Mouse (Mus musculus) liver, adult (tissue): ENCODE results near the gene Dazap1.
A peak's percentile ranks its signal among the peaks of the same experiment; 100 is the strongest.

Experiments used
- GATA4 ChIP-seq: IDR thresholded peaks from 2 replicates; pipeline ENCODE4 v1.6.1; 2014; ENCODE audit warnings: mild to moderate bottlenecking, low read length; ENCODE audit not compliant: insufficient replicate concordance

Gene Dazap1

GRCm38 (mm10) chr10:80299824-80300223, 38.5 kb downstream of the Dazap1 start:
- no peak for TF ChIP-seq GATA4

GRCm38 (mm10) chr10:80300672-80301181, 39.4 kb downstream of the Dazap1 start:
- TF ChIP-seq GATA4: no peak

- TF ChIP-seq GATA4: no peak
Observed at GRCm38 (mm10) chr10:80301256-80302081, 40.2 kb downstream of the Dazap1 start.

GRCm38 (mm10) chr10:80302082-80302355, 40.7 kb downstream of the Dazap1 start:
- TF ChIP-seq GATA4: no peak

- no peak for TF ChIP-seq GATA4
Observed at GRCm38 (mm10) chr10:80302471-80302881, 41.2 kb downstream of the Dazap1 start.

- TF ChIP-seq GATA4: no peak
Observed at GRCm38 (mm10) chr10:80304458-80304857, 43.2 kb downstream of the Dazap1 start.

- no peak for TF ChIP-seq GATA4
Observed at GRCm38 (mm10) chr10:80304862-80305261, 43.6 kb downstream of the Dazap1 start.

GRCm38 (mm10) chr10:80311560-80311959, 50.3 kb downstream of the Dazap1 start:
- TF ChIP-seq GATA4: no peak

GRCm38 (mm10) chr10:80312586-80313504, 51.6 kb downstream of the Dazap1 start:
- no peak for TF ChIP-seq GATA4

- TF ChIP-seq GATA4: no peak
Observed at GRCm38 (mm10) chr10:80313627-80314201, 52.4 kb downstream of the Dazap1 start.

GRCm38 (mm10) chr10:80314494-80315001, 53.3 kb downstream of the Dazap1 start:
- TF ChIP-seq GATA4: no peak

GRCm38 (mm10) chr10:80315315-80315714, 54.0 kb downstream of the Dazap1 start:
- TF ChIP-seq GATA4: no peak

GRCm38 (mm10) chr10:80316359-80316781, 55.1 kb downstream of the Dazap1 start:
- no peak for TF ChIP-seq GATA4

GRCm38 (mm10) chr10:80317011-80317410, 55.7 kb downstream of the Dazap1 start:
- TF ChIP-seq GATA4: no peak

GRCm38 (mm10) chr10:80320340-80320760, 59.1 kb downstream of the Dazap1 start, which contains the start of gene 2310011J03Rik:
2310011J03Rik (minus strand) TSS chr10:80320537.
- TF ChIP-seq GATA4: peak; percentile 52; the same call in 1 of the 2 replicates
